Mouse (Mus musculus) MEL (cell line): ENCODE data around the gene Sumf1.

ENCODE experiments used
- CHD1 ChIP-seq: IDR thresholded peaks from 2 replicates; pipeline ENCODE4 v1.6.1; 2012; ENCODE audit warnings: low read depth, mild to moderate bottlenecking, inconsistent platforms, low read length, improper control_type of control experiment
- CTCF ChIP-seq, 3 experiments: IDR thresholded peaks in 2 of 3; conservative IDR thresholded peaks in 1 of 3; 2 replicates each; pipeline ENCODE4 v1.5.1; 2011 to 2012; ENCODE audit warnings: low read length in 3 of 3, low read depth in 2 of 3, mild to moderate bottlenecking in 2 of 3, improper control_type of control experiment in 1 of 3, inconsistent platforms in 1 of 3, mixed read lengths in 1 of 3, moderate library complexity in 1 of 3; ENCODE audit not compliant: control insufficient read depth in 1 of 3, insufficient read depth in 1 of 3, poor library complexity in 1 of 3, severe bottlenecking in 1 of 3
- GABPA ChIP-seq: IDR thresholded peaks from 2 replicates; pipeline ENCODE4 v1.6.1; 2012; ENCODE audit warnings: low read depth, mild to moderate bottlenecking, inconsistent platforms, low read length, improper control_type of control experiment, moderate library complexity
- GATA1 ChIP-seq: IDR thresholded peaks from 2 replicates; pipeline ENCODE4 v1.6.1; 2011; ENCODE audit warnings: low read depth, low read length, improper control_type of control experiment
- JUND ChIP-seq: IDR thresholded peaks from 2 replicates; pipeline ENCODE4 v1.6.1; 2011; ENCODE audit warnings: low read depth, mild to moderate bottlenecking, improper control_type of control experiment, low read length
- MEF2A ChIP-seq: IDR thresholded peaks from 2 replicates; pipeline ENCODE4 v1.6.1; 2014; ENCODE audit warnings: low read depth, mild to moderate bottlenecking, inconsistent platforms, low read length, improper control_type of control experiment; ENCODE audit not compliant: poor library complexity, insufficient replicate concordance, severe bottlenecking; ENCODE audit errors: extremely low read depth
- MXI1 ChIP-seq: IDR thresholded peaks from 2 replicates; pipeline ENCODE4 v1.6.1; 2011; ENCODE audit warnings: mild to moderate bottlenecking, low read depth, low read length, improper control_type of control experiment
- POLR2A ChIP-seq, 2 experiments: IDR thresholded peaks; 2 replicates each; pipeline ENCODE4 v1.6.1; 2011 to 2012; ENCODE audit warnings: low read length in 2 of 2, mild to moderate bottlenecking in 2 of 2, control low read depth in 1 of 2, improper control_type of control experiment in 1 of 2, low read depth in 1 of 2, moderate library complexity in 1 of 2; ENCODE audit not compliant: control insufficient read depth in 1 of 2, insufficient read depth in 1 of 2, poor library complexity in 1 of 2
- ZC3H11A ChIP-seq: IDR thresholded peaks from 2 replicates; pipeline ENCODE4 v1.6.1; 2012; ENCODE audit warnings: low read depth, mild to moderate bottlenecking, inconsistent platforms, low read length, improper control_type of control experiment
- ZKSCAN1 ChIP-seq: IDR thresholded peaks from 2 replicates; pipeline ENCODE4 v1.6.1; 2012; ENCODE audit warnings: low read depth, mild to moderate bottlenecking, inconsistent platforms, low read length, improper control_type of control experiment, moderate library complexity
- ZNF384 ChIP-seq: IDR thresholded peaks from 2 replicates; pipeline ENCODE4 v1.6.1; 2012; ENCODE audit warnings: low read depth, mild to moderate bottlenecking, inconsistent platforms, low read length, improper control_type of control experiment

DNA sequence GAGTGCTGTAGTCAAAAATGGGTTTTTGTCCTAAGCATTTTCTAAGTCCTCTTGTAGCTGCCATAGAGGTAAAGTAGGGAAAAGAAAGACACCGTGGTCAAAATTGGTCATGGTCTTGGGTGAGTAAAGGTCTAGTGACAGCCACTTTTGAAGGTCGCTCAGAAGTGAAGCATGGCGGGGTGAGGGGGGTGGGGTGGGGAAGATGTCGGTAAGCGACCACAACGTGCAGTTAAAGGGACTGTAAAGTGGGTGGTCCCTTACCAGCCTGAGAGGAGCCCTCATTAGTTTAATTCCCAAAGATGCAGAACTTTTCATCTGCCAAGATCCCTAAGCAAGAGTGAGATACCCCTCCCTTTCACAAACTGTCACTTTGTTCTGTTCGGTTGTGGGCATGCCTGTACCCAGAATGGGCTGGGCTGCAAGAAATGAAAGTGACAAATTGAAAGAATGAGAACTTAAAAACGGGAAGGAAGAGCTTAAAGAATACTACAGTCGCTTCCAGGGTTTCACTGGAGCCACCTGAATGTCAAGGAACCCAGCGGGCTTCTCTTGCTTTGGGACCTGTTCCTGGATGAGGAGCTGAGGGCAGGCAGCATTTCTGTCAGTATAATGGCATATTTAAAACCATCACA is 29.0 kb upstream of the Sumf1 start:
- TF ChIP-seq CTCF (IDR thresholded peaks at IDR 0.05 in 2 of 3, conservative IDR thresholded peaks at IDR 0.05 in 1 of 3; ENCODE audit: control insufficient read depth in 1 of 3, insufficient read depth in 1 of 3, low read depth in 2 of 3, low read length in 3 of 3, poor library complexity in 1 of 3, severe bottlenecking in 1 of 3), result no peak
- no peak for TF ChIP-seq JUND
- TF ChIP-seq MXI1, result peak; percentile 32; the same call in 1 of the 2 replicates
- TF ChIP-seq CHD1, result no peak
- TF ChIP-seq MEF2A, result no peak
- TF ChIP-seq GABPA, result no peak
- no peak for TF ChIP-seq GATA1
- no peak for TF ChIP-seq ZKSCAN1
- no peak for TF ChIP-seq ZNF384
- no peak for TF ChIP-seq POLR2A (IDR thresholded peaks at IDR 0.05; ENCODE audit: control insufficient read depth in 1 of 2, insufficient read depth in 1 of 2, low read depth in 1 of 2, low read length in 2 of 2, poor library complexity in 1 of 2)
- no peak for TF ChIP-seq ZC3H11A
